Mouse (Mus musculus) common myeloid progenitor, adult 5-6 weeks (primary cell): ENCODE results near the gene Vmn2r81. TPM values are rescaled to one million over a fixed set of nuclear protein-coding genes. Genes with fewer than 3 reads are reported as not detected.
"Not testable (repeated sequence)": the region's sequence is repeated elsewhere in the genome, so short reads cannot be mapped to it uniquely, and the experiment has no call there.

Experiments used
- ATAC-seq: replicated peaks from 2 replicates; pipeline ENCODE4 v1.8.0; 2016; ENCODE audit warnings: low read depth, mild to moderate bottlenecking, moderate TSS enrichment, inconsistent platforms; ENCODE audit not compliant: poor library complexity, severe bottlenecking
- total RNA-seq: library from RNA; stranded (forward); fragments of 200-1000, 187-1606 nt; gene quantifications from 2 replicates; pipeline ENCODE4 v1.2.3, GENCODE M21; 2017

Gene Vmn2r81
- not detected in 2 replicates for total RNA-seq

DNA sequence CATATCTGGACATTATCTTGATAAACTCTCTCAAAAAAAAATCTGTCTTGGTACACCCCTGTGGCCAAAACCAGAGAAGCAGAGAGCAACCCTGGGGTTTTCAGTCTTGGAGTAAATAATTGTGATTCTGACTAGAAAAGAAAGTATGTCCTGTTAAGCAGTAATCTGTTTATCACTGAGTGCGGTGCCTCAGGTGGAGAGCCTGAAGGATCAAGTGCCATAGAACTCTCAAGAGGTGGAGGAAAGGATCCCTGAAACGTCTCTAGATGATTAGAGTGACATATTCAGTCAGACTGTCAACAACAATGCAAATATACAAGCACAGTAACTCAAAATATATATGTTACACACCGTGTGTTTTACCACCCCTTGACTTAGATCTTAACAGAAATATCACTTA is at the start of gene Vmn2r81:
Gene Vmn2r81, plus strand, starts transcription at position 301 of the 400 bp plus-strand sequence.
- not testable (repeated sequence) for ATAC-seq

GRCm38 (mm10) chr10:79199973-79200372 is 47.5 kb upstream of the Vmn2r81 start:
- ATAC-seq, result not testable (repeated sequence)

DNA sequence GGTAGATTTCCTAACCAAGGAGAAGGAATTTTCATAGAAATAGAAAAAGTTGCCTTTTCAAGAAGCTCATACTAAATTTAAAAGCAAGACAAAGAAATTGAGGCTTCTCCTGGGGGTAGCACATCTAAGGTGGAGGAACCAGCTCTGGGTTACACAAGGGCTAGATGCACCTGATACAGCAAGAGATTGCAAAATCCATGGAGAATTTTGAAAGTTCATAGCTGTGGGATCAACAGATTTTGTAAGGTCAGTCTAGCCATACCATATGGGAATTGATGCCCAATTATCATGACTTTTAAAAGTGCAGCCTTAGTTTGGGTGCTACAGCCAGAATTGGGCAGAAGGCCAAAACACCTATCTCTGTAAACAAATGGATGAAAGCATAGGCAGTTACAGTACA is 27.1 kb upstream of the Vmn2r81 start:
- no peak for ATAC-seq

- ATAC-seq, result no peak
Measured at GRCm38 (mm10) chr10:79221606-79222005, 25.9 kb upstream of the Vmn2r81 start.

DNA sequence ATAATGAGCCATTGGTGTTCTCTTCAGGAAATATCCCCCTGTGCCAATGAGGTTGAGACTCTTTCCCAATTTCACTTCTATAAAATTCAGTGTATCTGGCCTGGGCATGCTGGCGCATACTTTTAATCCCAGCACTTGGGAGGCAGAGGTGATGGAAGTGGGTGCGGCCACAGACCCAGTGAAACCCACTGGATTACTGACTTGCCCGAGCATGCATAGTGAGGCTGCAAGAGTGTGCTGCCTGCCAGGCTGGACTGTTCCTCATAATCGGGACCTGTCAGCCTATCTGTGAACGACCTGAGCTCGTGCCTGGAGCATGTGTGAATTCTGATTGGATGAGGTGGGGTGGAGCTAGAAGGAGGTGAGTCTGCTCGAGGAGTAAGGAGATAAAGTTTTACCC is 25.3 kb upstream of the Vmn2r81 start:
- ATAC-seq, result no peak

- ATAC-seq, result not testable (repeated sequence)
Measured at GRCm38 (mm10) chr10:79322033-79322736, 74.7 kb downstream of the Vmn2r81 start.

DNA sequence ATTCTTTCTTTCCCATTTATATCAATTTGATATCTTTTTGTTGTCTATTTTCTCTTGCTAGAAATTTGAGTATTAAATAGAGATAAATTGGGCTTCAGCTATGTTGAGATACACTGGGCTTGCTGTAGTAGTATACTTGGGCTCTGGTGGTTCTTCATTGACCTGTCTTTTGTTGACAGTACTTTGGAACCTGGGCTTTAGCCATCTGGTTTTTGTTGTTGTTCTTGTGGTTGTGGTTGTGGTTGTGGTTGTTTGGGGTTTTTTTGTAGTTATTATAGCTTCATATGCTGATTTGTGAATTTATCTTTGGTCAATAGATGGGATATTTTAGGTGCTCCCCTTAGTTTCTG is 75.2 kb downstream of the Vmn2r81 start:
- ATAC-seq, result no peak

Other genes starting within 250 kb of the Vmn2r81 start
- not detected in 2 replicates for gene Olfr1351, start 235.2 kb upstream of the Vmn2r81 start, total RNA-seq
- not detected in 2 replicates for gene Olfr57, start 219.0 kb upstream of the Vmn2r81 start, total RNA-seq
- gene 2610008E11Rik, start 150.1 kb upstream of the Vmn2r81 start, total RNA-seq, result 22.5 and 23.9 TPM in 2 replicates
- gene Vmn2r80, start 98.9 kb upstream of the Vmn2r81 start, total RNA-seq, result not detected in 2 replicates
- not detected in 2 replicates for gene Vmn2r82, start 108.8 kb downstream of the Vmn2r81 start, total RNA-seq
- gene Vmn2r83, start 221.0 kb downstream of the Vmn2r81 start, total RNA-seq, result not detected in 2 replicates